Mouse (Mus musculus): Measurements from ENCODE around the gene Trim25. TPM values are rescaled to one million over a fixed set of nuclear protein-coding genes. Genes with fewer than 3 reads are reported as not detected.
A peak's percentile ranks its signal among the peaks of the same experiment; 100 is the strongest.
"Not testable (repeated sequence)": the region's sequence is repeated elsewhere in the genome, so short reads cannot be mapped to it uniquely, and the experiment has no call there.

Trim25 gene
- polyA plus RNA-seq, 1 experiment from 2014 or later, result 4.3 TPM

GRCm38 (mm10) chr11:89026117-89026516, 26.9 kb downstream of the Trim25 start:
- H3K27me3 ChIP-seq (ENCODE audit: control insufficient read depth, insufficient read depth, low read length), result no peaks in the 10 kb centered on the region
- no peak overlapping the region for H3K4me2 ChIP-seq (replicated peaks)
- no peak overlapping the region for H3K27ac ChIP-seq
- H3K9ac ChIP-seq, result no peak overlapping the region
- H3K4me1 ChIP-seq (replicated peaks; ENCODE audit: control insufficient read depth, insufficient read depth, low read length), result no peaks in the 10 kb centered on the region
- H3K4me3 ChIP-seq (replicated peaks; ENCODE audit: low read length), result no peak overlapping the region
- H3K36me3 ChIP-seq (replicated peaks; ENCODE audit: control insufficient read depth, insufficient read depth), result no peaks in the 10 kb centered on the region
- H3K9me3 ChIP-seq (ENCODE audit: control insufficient read depth, low read length), result no peaks in the 10 kb centered on the region
- ATAC-seq (ENCODE audit: low FRiP score) (no peak), DNase-seq (ENCODE audit: low spot score) (no peak)
- 98% methylated on average over 3 of the region's 3 CpGs for WGBS

- H3K27me3 ChIP-seq (ENCODE audit: control insufficient read depth, insufficient read depth, low read length), result no peaks in the 10 kb centered on the region
- H3K27ac ChIP-seq, result no peak overlapping the region
- no peak overlapping the region for H3K9ac ChIP-seq
- 78% methylated on average over 10 of the region's 10 CpGs for WGBS
- no peaks in the 10 kb centered on the region for H3K4me1 ChIP-seq (replicated peaks; ENCODE audit: control insufficient read depth, insufficient read depth, low read length)
- no peak overlapping the region for H3K4me3 ChIP-seq (replicated peaks; ENCODE audit: low read length)
- ATAC-seq (ENCODE audit: low FRiP score) (no peak), DNase-seq (ENCODE audit: low spot score) (no peak)
- H3K36me3 ChIP-seq (replicated peaks; ENCODE audit: control insufficient read depth, insufficient read depth), result no peaks in the 10 kb centered on the region
- no peak overlapping the region for H3K4me2 ChIP-seq (replicated peaks)
- no peaks in the 10 kb centered on the region for H3K9me3 ChIP-seq (ENCODE audit: control insufficient read depth, low read length)
Measured at GRCm38 (mm10) chr11:89027955-89028361, 28.8 kb downstream of the Trim25 start.

GRCm38 (mm10) chr11:89028871-89029405, 29.8 kb downstream of the Trim25 start:
- no peak overlapping the region for H3K4me3 ChIP-seq (replicated peaks; ENCODE audit: low read length)
- ATAC-seq (ENCODE audit: low FRiP score) (no peak), DNase-seq (ENCODE audit: low spot score) (no peak)
- no peaks in the 10 kb centered on the region for H3K27me3 ChIP-seq (ENCODE audit: control insufficient read depth, insufficient read depth, low read length)
- H3K9me3 ChIP-seq (ENCODE audit: control insufficient read depth, low read length), result no peaks in the 10 kb centered on the region
- 61% methylated on average over 10 of the region's 10 CpGs for WGBS
- H3K9ac ChIP-seq, result no peak overlapping the region
- H3K4me2 ChIP-seq (replicated peaks), result no peak overlapping the region
- H3K4me1 ChIP-seq (replicated peaks; ENCODE audit: control insufficient read depth, insufficient read depth, low read length), result no peaks in the 10 kb centered on the region
- H3K36me3 ChIP-seq (replicated peaks; ENCODE audit: control insufficient read depth, insufficient read depth), result no peaks in the 10 kb centered on the region; the same call in 1 of the 2 replicates
- no peak overlapping the region for H3K27ac ChIP-seq

- Histone ChIP-seq H3K4me1 (replicated peaks; ENCODE audit: control insufficient read depth, insufficient read depth, low read length) (no peaks in the 10 kb centered on the region), H3K9me3 (ENCODE audit: control insufficient read depth, low read length) (no peaks in the 10 kb centered on the region), H3K27me3 (ENCODE audit: control insufficient read depth, insufficient read depth, low read length) (no peaks in the 10 kb centered on the region), H3K27ac (no peak overlapping the region), H3K4me3 (replicated peaks; ENCODE audit: low read length) (no peak overlapping the region), H3K9ac (no peak overlapping the region), H3K36me3 (replicated peaks; ENCODE audit: control insufficient read depth, insufficient read depth) (no peaks in the 10 kb centered on the region; the same call in 1 of the 2 replicates), H3K4me2 (replicated peaks) (no peak overlapping the region)
- DNase-seq (ENCODE audit: low spot score) (no peak), ATAC-seq (ENCODE audit: low FRiP score) (no peak)
- 72% methylated on average over 6 of the region's 6 CpGs for whole genome bisulfite sequencing
Measured at GRCm38 (mm10) chr11:89030552-89030951, 31.4 kb downstream of the Trim25 start.

- H3K4me2 ChIP-seq (replicated peaks), result no peak overlapping the region
- H3K9ac ChIP-seq, result no peak overlapping the region
- no peak overlapping the region for H3K4me3 ChIP-seq (replicated peaks; ENCODE audit: low read length)
- no peaks in the 10 kb centered on the region for H3K27me3 ChIP-seq (ENCODE audit: control insufficient read depth, insufficient read depth, low read length)
- peaks cover 5% of the 10 kb centered on the region; the same call in 1 of the 2 replicates for H3K36me3 ChIP-seq (replicated peaks; ENCODE audit: control insufficient read depth, insufficient read depth)
- no peaks in the 10 kb centered on the region for H3K9me3 ChIP-seq (ENCODE audit: control insufficient read depth, low read length)
- H3K4me1 ChIP-seq (replicated peaks; ENCODE audit: control insufficient read depth, insufficient read depth, low read length), result no peaks in the 10 kb centered on the region
- WGBS, result 69% methylated on average over 1 of the region's 1 CpGs
- no peak overlapping the region for H3K27ac ChIP-seq
- ATAC-seq (ENCODE audit: low FRiP score) (no peak), DNase-seq (ENCODE audit: low spot score) (no peak)
Measured at GRCm38 (mm10) chr11:89031189-89031588, 32.0 kb downstream of the Trim25 start.

- DNase-seq (ENCODE audit: low spot score) (no peak), ATAC-seq (ENCODE audit: low FRiP score) (no peak)
- Histone ChIP-seq H3K4me2 (replicated peaks) (no peak overlapping the region), H3K27me3 (ENCODE audit: control insufficient read depth, insufficient read depth, low read length) (no peaks in the 10 kb centered on the region), H3K36me3 (replicated peaks; ENCODE audit: control insufficient read depth, insufficient read depth) (peaks cover 34% of the 10 kb centered on the region), H3K27ac (no peak overlapping the region), H3K9me3 (ENCODE audit: control insufficient read depth, low read length) (no peaks in the 10 kb centered on the region), H3K9ac (no peak overlapping the region), H3K4me3 (replicated peaks; ENCODE audit: low read length) (no peak overlapping the region), H3K4me1 (replicated peaks; ENCODE audit: control insufficient read depth, insufficient read depth, low read length) (no peaks in the 10 kb centered on the region)
Measured at GRCm38 (mm10) chr11:89034592-89034991, 35.4 kb downstream of the Trim25 start.

GRCm38 (mm10) chr11:89035552-89035951, 36.4 kb downstream of the Trim25 start:
- no peak overlapping the region for H3K9ac ChIP-seq
- H3K4me2 ChIP-seq (replicated peaks), result no peak overlapping the region
- no peak overlapping the region for H3K27ac ChIP-seq
- H3K4me1 ChIP-seq (replicated peaks; ENCODE audit: control insufficient read depth, insufficient read depth, low read length), result no peaks in the 10 kb centered on the region
- no peak overlapping the region for H3K4me3 ChIP-seq (replicated peaks; ENCODE audit: low read length)
- DNase-seq (ENCODE audit: low spot score) (no peak), ATAC-seq (ENCODE audit: low FRiP score) (no peak)
- H3K36me3 ChIP-seq (replicated peaks; ENCODE audit: control insufficient read depth, insufficient read depth), result peaks cover 44% of the 10 kb centered on the region
- H3K9me3 ChIP-seq (ENCODE audit: control insufficient read depth, low read length), result no peaks in the 10 kb centered on the region
- H3K27me3 ChIP-seq (ENCODE audit: control insufficient read depth, insufficient read depth, low read length), result no peaks in the 10 kb centered on the region
- 93% methylated on average over 3 of the region's 3 CpGs for WGBS

GRCm38 (mm10) chr11:89038496-89038895, 39.3 kb downstream of the Trim25 start:
- peaks cover 73% of the 10 kb centered on the region for H3K36me3 ChIP-seq (replicated peaks; ENCODE audit: control insufficient read depth, insufficient read depth)
- H3K9me3 ChIP-seq (ENCODE audit: control insufficient read depth, low read length), result no peaks in the 10 kb centered on the region
- no peaks in the 10 kb centered on the region for H3K4me1 ChIP-seq (replicated peaks; ENCODE audit: control insufficient read depth, insufficient read depth, low read length)
- WGBS, result 95% methylated on average over 6 of the region's 6 CpGs
- no peak overlapping the region for H3K27ac ChIP-seq
- H3K4me2 ChIP-seq (replicated peaks), result no peak overlapping the region
- H3K4me3 ChIP-seq (replicated peaks; ENCODE audit: low read length), result no peak overlapping the region
- H3K27me3 ChIP-seq (ENCODE audit: control insufficient read depth, insufficient read depth, low read length), result no peaks in the 10 kb centered on the region
- DNase-seq (ENCODE audit: low spot score) (no peak), ATAC-seq (ENCODE audit: low FRiP score) (no peak)
- no peak overlapping the region for H3K9ac ChIP-seq

GRCm38 (mm10) chr11:89039325-89039724, 40.1 kb downstream of the Trim25 start:
- ATAC-seq (ENCODE audit: low FRiP score) (no peak), DNase-seq (ENCODE audit: low spot score) (peak; percentile 36)
- peaks cover 81% of the 10 kb centered on the region for H3K36me3 ChIP-seq (replicated peaks; ENCODE audit: control insufficient read depth, insufficient read depth)
- H3K4me3 ChIP-seq (replicated peaks; ENCODE audit: low read length), result no peak overlapping the region
- no peak overlapping the region for H3K4me2 ChIP-seq (replicated peaks)
- H3K27me3 ChIP-seq (ENCODE audit: control insufficient read depth, insufficient read depth, low read length), result no peaks in the 10 kb centered on the region
- no peaks in the 10 kb centered on the region for H3K9me3 ChIP-seq (ENCODE audit: control insufficient read depth, low read length)
- WGBS, result 30% methylated on average over 3 of the region's 3 CpGs
- H3K4me1 ChIP-seq (replicated peaks; ENCODE audit: control insufficient read depth, insufficient read depth, low read length), result no peaks in the 10 kb centered on the region
- H3K27ac ChIP-seq, result no peak overlapping the region
- H3K9ac ChIP-seq, result no peak overlapping the region

GRCm38 (mm10) chr11:89041073-89041472, 41.9 kb downstream of the Trim25 start:
- not testable (repeated sequence) for DNase-seq (ENCODE audit: low spot score); H3K4me3 ChIP-seq (replicated peaks; ENCODE audit: low read length); H3K4me1 ChIP-seq (replicated peaks; ENCODE audit: control insufficient read depth, insufficient read depth, low read length); ATAC-seq (ENCODE audit: low FRiP score); H3K27me3 ChIP-seq (ENCODE audit: control insufficient read depth, insufficient read depth, low read length); H3K9ac ChIP-seq; H3K4me2 ChIP-seq (replicated peaks); H3K27ac ChIP-seq; H3K9me3 ChIP-seq (ENCODE audit: control insufficient read depth, low read length)
- WGBS, result 94% methylated on average over 6 of the region's 7 CpGs
- peaks cover 95% of the 10 kb centered on the region for H3K36me3 ChIP-seq (replicated peaks; ENCODE audit: control insufficient read depth, insufficient read depth)

Data from hindbrain, embryonic 14.5 days (tissue).